Mouse (Mus musculus) mature B cell (primary cell): ENCODE measurements around the gene Gpd1l.

Source experiments
- in situ Hi-C: fragments of 300-500 bp; cut with MboI; formaldehyde crosslinking; loops from 2 replicates; pipeline ENCODE4 v1.14.3; 2019

Gpd1l gene

DNA sequence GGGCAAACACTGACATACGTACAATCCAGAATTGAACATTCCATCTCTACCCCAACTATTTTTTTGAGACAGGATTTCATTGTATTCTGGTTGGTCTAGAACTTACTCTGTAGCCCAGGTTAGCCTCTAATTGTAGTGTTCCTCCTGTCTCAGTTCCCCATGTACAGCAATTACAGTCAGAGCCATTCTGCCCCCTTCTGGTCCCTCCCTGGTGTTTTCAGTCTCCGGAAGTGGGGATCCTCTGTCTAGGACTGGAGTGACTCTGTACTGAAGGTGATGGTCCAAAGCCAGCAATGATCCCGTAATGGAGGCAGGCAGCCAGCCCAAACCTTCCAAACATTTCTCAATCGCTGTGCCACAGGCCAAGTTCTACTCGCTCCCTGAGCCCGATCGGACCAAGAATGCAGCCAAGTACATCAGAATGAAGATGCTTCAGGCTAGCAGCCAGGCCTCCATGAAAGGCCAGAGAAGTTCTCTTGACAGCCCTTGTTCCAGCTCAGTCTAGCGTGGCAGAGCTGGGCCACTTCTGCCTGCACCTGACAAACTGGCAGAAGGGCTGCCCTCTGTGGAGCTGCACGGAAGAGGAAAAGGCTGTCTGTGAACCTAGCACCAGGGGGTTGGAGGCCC lies 3.2 kb downstream of the Gpd1l start:
- in situ Hi-C loops: no loop called here

DNA sequence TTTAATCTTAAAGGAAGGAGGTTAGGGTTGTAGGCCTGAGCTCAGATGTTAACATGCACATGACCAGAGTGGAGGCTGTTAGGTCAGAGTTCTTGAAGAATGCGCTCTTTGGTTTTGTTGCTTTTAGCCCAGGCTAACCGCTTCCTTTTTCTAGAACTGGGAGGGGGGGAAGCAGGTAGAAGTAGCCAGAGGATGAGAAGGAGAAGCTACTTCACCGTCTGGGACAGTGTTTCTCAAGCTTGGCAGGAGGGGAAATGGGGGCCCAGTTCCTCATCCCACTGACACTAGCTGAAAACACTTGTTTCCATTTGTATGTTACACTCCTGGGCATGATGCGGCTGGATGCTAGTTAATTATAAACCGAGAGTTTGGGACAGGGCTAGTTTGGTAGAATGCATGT lies 8.2 kb downstream of the Gpd1l start:
- in situ Hi-C loops: no loop called here

DNA sequence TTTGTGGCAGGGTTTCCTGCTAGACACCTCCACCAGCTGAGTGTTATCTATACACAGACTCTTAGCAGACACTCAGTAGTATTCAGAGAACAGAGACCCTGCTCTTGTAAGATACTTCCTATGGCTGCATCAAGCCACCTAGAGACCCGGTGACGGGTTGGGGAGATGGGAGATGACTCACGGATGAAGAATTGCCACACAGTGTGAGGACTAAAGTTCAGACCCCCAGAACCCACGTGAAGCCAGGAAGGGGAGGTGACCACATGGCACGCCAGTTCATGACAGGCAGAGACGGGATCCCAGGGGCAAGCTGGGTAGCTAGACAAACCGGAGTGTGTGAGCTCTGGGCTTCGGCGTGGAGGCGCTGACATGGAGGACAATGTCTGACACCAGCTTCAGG lies 8.7 kb downstream of the Gpd1l start:
- in situ Hi-C loops: no loop called here

DNA sequence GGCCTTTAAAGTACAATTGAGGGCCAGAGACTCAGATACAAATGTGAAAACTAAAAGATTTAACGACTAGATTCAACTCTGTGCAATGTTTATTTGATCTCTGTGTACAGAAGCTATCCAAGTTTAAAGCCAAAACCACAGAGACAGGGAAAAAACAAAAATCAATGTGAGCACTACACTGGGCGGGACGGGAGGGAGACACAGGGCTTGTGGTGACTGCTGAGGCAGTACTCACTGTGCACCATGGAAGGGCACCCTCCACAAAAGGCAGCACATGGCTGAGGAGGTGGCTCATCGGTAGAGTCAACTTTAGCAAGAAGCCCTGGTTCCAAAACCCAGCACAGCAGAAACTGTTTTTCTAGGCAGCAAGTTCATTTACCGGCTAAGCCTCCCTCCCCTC lies 9.3 kb downstream of the Gpd1l start:
- in situ Hi-C loops: no loop called here

DNA sequence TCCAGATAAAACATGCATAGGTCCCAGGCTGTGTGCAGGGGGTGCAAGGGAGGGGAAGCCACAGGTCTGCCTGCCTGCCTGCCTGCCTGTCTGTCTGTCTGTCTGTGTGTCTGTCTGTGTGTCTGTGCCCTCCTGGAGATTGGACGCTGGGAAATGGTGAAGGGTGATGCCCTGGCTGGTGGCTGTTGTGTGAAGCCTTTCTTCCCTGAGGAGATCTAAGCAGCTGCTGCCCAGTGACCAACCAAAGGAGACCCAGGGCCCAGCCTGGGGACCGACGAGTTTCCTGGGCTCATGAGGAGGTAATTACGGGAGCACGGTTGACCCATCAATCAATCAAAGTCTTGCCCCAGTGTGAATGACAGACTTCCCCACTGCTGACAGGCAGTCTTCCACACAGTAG lies 11.6 kb downstream of the Gpd1l start:
- in situ Hi-C loops: no loop called here

DNA sequence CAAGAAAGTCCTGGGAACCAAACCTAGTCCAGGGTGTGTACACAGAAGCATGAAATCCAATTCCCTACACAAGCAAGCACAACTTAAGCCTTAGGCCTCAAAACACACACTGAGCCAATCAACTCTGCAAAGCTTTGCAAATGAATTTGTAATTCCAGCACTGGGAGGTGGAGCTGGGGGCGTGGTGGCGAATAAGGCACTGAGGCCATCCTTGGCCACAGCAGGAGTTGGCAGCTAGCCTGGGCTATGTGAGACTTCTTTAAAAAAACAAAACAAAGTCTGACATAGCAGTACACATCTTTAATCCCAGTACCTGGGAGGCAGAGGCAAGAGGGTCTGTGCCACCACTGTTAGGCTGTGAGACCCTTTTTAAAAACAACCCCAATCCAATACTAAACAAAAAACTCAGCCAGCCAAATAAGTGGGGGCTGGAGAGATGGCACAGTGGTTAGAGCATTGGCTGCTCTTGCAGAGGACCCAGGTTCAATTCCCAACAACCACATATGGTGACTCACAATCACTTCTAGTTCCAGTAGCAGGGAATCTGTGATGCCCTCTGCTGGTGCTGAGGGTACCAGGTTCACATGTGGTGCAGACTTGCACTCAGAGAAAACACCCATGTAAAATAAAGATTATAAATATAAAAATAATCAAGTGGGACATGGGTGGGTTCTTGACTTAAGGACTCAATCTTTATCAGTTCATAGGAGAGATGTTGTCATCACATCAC lies 12.3 kb downstream of the Gpd1l start:
- in situ Hi-C loops: no loop called here

DNA sequence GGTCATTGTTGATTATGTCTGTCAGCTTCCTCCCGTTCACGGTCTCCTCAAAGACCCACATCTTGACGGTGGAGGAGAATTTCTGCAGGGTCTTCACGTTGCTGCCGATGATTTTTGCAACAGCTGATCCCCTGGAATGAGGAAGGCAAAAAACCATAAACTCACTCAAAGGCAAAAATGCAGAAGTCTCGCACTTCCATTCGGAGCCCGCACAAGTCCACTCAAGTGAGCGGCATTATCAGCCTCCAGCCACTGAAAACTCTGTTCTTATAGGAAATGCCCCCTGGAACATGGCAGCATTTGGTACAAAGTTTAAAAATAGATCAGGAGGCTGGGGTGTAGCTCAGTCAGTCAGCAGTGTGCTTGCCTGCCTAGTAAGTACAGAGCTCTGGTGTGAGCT lies 13.2 kb downstream of the Gpd1l start:
- in situ Hi-C loops: no loop called here

DNA sequence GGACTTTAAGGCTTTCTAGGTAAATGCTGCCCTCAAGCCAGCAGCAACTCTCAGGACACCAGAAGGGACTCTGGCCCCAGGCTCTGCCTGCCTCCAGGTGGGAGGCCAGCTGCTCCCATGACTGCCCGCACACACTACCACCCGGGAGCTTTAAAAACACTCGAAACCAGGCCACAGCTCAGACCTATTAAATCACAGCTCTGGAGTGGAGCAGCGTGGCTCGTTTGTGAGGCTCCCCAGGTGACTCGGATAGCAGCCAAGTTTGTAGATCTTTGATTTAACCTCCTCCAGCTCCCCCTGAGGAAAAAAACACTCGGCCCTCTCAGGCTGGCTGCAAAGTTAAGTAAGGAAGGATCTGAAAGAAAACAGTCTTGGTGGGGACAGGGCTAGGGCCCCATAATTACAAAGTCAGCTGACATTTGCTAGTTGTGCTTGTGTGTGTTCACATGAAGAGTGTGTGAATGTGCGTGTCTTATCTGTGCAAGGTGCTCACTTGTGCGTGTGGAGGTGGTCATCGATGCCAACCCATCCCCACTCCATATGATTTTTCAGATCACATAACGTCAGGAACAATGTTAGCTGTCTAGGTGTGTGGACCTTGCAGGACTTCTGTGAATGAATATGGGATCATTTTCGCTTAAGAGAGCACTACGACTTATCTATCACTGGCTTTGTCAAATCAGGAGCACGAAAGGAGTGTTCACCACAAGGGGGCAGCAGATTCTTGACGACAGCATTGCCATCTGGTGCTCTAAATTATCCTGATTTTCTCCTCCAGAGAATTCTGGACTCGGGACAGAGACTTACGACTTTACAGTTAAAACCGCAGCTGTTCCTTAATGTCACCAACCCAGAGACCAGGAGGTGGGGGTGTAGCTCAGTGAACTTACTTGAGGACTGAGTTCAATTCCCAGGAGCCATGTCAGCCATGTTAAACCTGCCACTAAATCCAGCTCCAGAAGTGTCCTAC lies 20.8 kb downstream of the Gpd1l start:
- in situ Hi-C loops: no loop called here

DNA sequence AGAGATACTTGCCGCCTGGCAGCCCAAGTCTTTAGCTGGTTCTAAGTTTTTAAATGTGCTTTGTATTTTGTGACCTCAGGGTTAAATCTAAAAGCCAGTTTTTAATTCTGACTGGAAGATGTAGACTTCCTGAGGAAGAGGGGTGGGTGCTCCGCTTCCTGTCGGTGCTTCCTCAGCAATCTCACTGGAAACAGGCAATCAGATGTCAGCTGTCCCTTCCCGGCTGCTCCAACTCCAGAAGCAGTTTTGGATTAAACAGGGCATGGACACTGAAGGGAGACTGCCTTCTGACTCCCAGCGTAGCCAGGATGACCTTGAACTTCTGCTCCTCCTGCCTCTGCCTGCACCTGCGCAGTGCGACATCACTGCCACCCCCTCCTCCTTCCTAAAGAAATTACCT lies 26.3 kb downstream of the Gpd1l start:
- in situ Hi-C loops: no loop called here

DNA sequence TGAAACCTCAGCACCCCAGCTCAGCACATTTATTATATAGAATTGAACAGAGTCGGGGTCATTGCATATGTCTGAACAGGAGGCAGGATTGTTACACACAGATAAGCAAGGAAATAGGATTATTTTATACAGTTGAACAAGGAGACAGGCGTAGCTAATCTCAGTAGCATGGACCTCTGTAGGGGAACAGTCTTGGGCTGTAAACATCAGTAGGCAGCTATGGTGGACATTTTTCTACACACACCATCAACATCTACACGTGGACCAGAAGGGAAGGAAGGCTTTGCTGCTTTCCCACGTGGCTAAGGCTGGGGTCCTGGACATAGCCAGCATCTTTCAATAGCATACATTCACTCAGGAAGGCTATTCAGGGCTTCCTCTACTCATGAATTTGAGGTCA lies 37.9 kb downstream of the Gpd1l start:
- in situ Hi-C loops: no loop called here

DNA sequence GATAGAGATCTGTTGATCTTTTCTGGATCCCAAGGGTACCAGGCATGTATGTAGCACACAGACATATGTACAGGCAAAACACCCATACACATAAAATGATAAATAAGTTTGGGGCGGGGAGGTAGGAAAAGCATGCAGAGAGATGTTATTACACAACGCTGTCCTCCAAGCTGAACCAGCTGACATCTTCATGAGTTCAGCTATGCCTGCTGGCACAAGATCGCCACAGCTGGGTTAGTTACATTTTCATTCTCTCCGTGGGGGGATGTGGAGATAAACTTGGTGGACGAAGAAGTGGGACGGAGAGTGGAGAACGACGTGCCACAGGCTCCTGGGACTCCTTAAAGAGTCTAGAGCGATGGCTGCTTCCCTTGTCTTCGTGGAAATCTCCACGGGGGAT lies 40.8 kb downstream of the Gpd1l start:
- in situ Hi-C loops: no loop called here

DNA sequence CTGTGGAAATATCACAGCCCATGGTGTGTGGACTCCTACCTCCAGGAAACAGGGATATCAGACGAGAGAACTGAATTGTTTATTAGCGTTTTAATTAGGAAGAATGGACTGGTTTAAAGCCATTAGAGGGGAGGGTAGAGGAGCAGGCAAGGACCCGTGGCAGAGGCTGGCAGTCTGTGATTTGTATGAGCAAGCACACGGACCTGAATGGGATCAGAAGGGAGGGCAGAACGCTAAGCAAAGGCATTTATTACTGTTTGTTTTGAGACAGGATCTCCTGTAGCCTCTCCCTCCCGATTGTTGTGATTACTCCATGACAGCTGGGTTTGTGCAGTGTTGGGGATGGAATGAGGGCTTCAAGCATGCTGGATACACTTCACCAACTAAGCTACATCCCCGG lies 43.4 kb downstream of the Gpd1l start:
- in situ Hi-C loops: no loop called here

DNA sequence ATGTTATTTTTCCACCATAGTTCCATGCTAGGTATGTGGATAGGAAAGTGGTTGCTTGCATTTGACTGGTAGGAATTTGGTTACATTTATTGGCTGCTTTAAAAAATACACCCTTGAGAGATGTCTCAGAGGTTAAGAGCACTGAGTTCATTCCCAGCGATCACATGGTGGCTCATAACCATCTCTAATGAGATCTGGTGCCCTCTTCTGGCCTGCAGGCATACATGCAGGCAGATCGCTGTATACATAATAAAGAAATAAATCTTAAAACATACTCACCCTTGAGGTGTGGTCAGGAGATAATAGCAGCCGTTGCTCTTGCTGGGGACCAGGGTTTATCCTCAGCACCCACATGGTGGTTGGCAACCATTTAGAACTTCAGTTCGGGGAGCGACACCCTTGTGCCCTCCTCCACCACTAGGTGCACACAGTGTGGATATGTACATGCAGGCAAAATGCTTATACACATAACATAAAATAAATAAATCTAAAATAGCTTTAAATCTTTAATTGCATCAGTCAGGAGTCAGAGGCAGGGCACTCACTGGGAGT lies 44.9 kb downstream of the Gpd1l start:
- in situ Hi-C loops: no loop called here

DNA sequence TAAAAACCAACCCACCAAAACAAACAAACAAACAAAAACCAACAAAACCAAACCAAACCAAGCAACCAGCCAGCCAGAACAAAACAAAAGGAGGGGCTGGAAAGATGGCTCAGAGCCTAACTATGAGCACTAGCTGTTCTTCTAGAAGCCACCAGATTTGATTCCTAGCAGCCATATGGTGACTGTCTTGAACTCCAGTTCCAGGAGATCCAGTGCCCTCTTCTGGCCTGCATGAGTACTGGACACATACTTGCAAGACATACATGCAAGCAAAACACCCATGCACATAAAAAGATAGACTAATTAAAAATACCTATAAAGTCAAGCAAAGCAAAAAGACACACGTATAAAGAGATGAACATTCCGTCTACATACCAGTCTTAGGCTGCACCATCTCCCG lies 46.1 kb downstream of the Gpd1l start:
- in situ Hi-C loops: no loop called here

DNA sequence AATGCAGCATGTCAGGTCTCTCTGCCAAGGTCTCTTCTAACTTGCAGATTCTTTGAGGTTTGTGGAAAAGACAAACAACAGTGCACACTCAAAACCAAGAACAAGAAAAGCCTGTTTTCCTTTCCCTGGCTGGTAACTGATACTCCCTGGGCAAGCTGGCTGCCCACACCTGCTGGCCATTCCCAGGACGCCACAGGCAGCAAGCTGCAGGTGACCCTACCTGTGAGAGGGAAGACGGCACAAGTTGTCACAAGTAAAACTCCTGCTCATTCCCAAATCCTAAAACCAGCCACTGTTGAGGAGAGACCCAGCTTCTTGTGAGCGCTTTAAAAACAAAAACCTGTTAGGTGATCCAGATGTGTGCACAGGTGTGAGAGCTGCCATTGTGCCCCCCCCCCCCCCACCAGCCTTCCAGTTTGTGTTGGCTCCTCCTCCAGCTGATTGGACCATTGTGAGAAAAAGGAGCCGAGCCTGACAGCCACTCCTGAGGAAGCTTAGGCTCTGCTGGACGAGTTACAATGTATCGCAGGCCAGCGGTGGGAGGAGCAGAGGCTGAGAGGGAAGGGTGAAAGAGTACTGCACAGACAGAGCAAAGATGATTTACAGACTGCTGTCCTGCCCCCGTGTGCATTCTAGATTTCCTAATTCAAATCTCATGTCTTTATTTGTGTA lies 47.7 kb downstream of the Gpd1l start:
- in situ Hi-C loops: no loop called here

DNA sequence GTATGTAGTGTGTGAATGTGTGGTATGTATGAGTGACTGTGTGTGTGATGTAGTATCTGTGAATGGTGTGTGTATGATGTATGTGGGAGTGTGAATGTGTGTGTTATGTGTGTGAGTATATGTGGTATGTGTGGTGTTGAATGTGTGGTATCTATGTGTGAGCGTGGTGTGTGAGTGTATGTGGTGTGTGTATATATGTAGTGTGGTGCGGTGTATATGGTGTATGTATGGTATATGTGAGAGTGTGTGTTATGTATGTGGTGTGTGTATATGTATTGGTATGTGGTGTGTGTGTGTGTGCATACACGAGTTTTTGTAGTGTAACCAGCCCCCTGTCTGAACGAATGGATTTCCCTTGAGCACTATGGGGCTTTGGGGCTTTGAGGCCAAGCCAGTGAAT lies 48.2 kb downstream of the Gpd1l start:
- in situ Hi-C loops: no loop called here

DNA sequence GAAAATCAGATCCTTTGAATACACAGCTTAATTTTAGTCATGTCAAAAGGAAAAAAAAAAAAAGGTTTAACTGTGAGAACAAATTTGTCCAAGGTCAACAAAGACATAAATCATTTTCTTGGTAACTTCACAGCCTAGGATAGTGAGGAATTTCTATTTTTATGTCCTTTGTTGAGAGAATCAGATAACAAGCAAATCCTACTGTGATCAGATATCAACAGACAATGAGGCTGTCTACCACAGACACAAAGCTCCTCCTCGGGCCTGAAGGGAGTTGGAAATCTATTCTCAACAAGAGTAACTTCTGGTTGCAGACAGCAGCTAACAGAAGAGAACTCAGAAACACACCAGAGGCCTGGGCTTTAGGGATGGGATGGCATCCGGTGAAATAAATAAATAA lies 51.8 kb downstream of the Gpd1l start:
- in situ Hi-C loops: no loop called here

DNA sequence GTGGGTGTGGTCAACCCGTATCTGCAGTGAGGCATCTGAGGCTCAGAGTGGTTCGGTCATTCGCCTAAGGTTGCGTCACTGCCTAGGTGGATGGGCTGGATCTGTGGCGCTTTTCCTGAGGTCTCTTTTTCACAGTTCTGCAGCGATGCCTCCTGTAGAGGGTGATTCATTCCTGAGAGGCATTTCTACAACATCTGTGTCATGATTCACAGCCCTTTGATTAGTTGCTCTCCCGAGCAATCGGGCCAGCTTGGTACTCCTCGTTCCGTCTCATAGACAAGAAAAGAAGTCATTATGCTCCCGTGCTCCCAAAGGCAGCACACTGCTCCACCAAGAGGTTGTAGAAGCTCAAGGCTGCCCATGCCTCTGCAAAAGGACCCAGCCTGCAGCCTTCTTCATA lies 78.5 kb downstream of the Gpd1l start:
- in situ Hi-C loops: no loop called here

DNA sequence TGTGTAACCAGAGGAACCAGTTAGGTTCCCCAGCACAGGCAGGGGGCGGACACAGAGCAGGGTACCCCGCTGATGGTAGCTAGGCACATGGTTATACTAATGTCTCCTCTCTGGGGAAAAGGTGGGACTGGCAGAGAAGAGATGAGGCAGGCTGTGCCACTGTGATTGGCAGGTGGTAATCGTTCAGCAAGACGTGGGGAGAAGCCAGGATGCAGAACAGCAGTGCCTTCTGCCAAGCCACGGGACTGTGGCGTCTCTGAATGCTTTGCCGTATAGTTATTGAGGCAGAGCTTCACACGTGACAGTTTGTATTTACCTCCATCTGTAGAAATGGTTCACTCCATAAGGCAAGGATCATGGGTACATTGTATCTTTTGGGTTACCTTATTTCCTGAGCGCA lies 79.1 kb downstream of the Gpd1l start:
- in situ Hi-C loops: no loop called here

DNA sequence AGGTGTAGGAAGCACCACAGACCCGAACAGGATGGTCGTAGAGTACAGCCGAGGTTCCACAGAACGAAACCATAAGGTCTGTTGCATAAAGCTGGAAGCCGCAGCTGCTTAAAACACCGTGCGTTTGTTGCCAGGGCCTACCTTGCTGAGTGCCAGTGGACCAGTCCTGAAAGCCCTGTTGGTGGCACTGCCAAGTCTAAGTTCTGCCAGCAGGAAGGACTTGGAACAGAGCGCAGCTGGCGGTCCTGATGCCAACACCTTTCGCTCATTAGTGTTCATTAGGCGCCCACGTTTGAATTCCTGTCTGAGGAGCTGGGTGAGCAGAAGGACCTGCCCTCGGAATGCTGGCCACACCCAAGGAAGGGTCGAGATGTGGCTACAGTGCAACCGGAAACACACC lies 80.5 kb downstream of the Gpd1l start:
- in situ Hi-C loops: no loop called here

DNA sequence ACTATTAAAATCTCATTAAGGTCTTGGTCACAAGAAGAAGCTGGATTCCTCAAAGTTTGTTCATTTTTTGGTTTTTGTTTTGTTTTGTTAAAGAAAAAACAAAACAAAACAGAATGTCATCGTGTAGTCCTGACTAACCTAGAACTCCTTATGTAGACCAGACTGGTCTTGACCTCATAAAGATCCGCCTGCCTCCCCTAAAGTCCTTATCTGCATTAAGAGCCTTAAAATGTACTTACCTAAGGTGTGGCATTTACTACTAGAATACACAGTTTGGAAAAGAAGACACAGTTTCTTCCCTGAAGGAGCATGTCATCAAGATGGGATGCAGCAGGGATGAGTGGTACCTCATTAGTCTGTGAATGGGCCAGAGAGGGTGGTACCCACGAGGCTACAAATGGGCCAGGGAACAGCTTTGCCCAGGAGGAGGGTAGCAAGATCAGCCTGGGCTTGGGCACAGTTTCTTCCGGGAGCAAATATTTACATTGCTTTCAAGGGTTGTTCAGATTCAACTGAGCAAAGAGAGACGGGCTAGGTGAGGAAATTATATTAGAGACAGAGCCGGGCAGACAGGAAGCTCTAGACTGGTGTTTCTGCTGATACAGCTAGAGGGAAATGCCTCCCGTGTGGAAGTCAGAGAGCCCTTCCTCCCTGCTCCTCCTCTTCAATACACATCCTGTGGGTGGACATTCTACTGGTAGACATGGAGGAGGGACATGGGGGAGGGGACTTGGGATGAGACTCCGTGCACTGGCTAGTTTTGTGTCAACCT lies 82.2 kb downstream of the Gpd1l start:
- in situ Hi-C loops: no loop called here
